Mouse (Mus musculus) embryonic facial prominence, embryonic 14.5 days (tissue): ENCODE measurements around the gene Lrrc4c. TPM values are rescaled to one million over a fixed set of nuclear protein-coding genes. Genes with fewer than 3 reads are reported as not detected.
A peak's percentile ranks its signal among the peaks of the same experiment; 100 is the strongest.

ENCODE experiments used
- ATAC-seq: fragments of 200-750 bp; cut with Nextera tagmentation; 2 replicates; pipeline ENCODE4 v1.8.0; 2017; ENCODE audit warnings: low read depth, moderate number of reproducible peaks, moderate TSS enrichment
- DNase-seq: peaks from one replicate; pipeline ENCODE4 v3.0.0-alpha.2; 2015; ENCODE audit warnings: low spot score
- H3K27ac ChIP-seq: fragments of 300-500 bp; sonication (generic); replicated peaks from 2 replicates; pipeline ENCODE4 v1.5.1; 2014; ENCODE audit warnings: low read depth, mild to moderate bottlenecking, low read length, moderate library complexity
- H3K27me3 ChIP-seq: fragments of 300-500 bp; sonication (generic); replicated peaks from 2 replicates; pipeline ENCODE4 v1.6.1; 2014; ENCODE audit warnings: low read length; ENCODE audit not compliant: control insufficient read depth, insufficient read depth
- H3K36me3 ChIP-seq: fragments of 300-500 bp; sonication (generic); 2 replicates; pipeline ENCODE4 v1.6.1; 2014; ENCODE audit warnings: low read length, mixed read lengths; ENCODE audit not compliant: control insufficient read depth, insufficient read depth
- H3K4me1 ChIP-seq: fragments of 300-500 bp; sonication (generic); 2 replicates; pipeline ENCODE4 v1.6.1; 2014; ENCODE audit warnings: antibody characterized with exemption, low read length; ENCODE audit not compliant: control insufficient read depth, insufficient read depth
- H3K4me2 ChIP-seq: fragments of 300-500 bp; sonication (generic); 2 replicates; pipeline ENCODE4 v1.6.1; 2014; ENCODE audit warnings: low read depth, mild to moderate bottlenecking, low read length, moderate library complexity, mixed read lengths
- H3K4me3 ChIP-seq: fragments of 300-500 bp; sonication (generic); 2 replicates; pipeline ENCODE4 v1.5.1; 2014; ENCODE audit warnings: low read depth, mild to moderate bottlenecking, low read length
- H3K9ac ChIP-seq: fragments of 300-500 bp; sonication (generic); 2 replicates; pipeline ENCODE4 v1.6.1; 2014; ENCODE audit warnings: low read depth, mild to moderate bottlenecking, low read length, moderate library complexity, mixed read lengths
- H3K9me3 ChIP-seq: fragments of 300-500 bp; sonication (generic); 2 replicates; pipeline ENCODE4 v1.6.1; 2016; ENCODE audit warnings: low read length; ENCODE audit not compliant: control insufficient read depth
- WGBS: fragments of 180-500 bp; shearing (Covaris S2); extraction: QIAGEN DNeasy Blood & Tissue Kit; methylation state at CpG from one replicate; pipeline ENCODE4 v1.1.7; 2014; 5-methylcytosine and 5-hydroxymethylcytosine counted together
- polyA plus RNA-seq: library from polyadenylated mRNA; unstranded; fragments of >200 nt; fragmentation: Nextera tagmentation; extraction: Ambion mirVana; gene quantifications from 2 replicates; pipeline ENCODE4 v1.2.1, GENCODE M21; 2014

Gene Lrrc4c
- polyA plus RNA-seq, 1 experiment from 2014 or later = 1.9 TPM

- Histone ChIP-seq H3K4me2 (peak overlapping the region; percentile 40; the same call in 1 of the 2 replicates), H3K27me3 (0 out of 2 replicates have a peak, but pooled peaks cover 9% of the 10 kb centered on the region), H3K9ac (no peak overlapping the region), H3K9me3 (no peaks in the 10 kb centered on the region), H3K4me1 (0 out of 2 replicates have a peak, but pooled peaks cover 3% of the 10 kb centered on the region), H3K36me3 (no peaks in the 10 kb centered on the region), H3K27ac (no peak overlapping the region), H3K4me3 (peak overlapping the region; percentile 3; the same call in 1 of the 2 replicates)
- 8% methylated on average over 8 of the region's 8 CpGs for WGBS
- ATAC-seq (no peak), DNase-seq (no peak)
These were observed 1.2 kb downstream of the Lrrc4c start for GRCm38 (mm10) chr2:96319201-96319600.

- Histone ChIP-seq H3K36me3 (no peaks in the 10 kb centered on the region), H3K27ac (no peak overlapping the region), H3K4me3 (peak overlapping the region; percentile 3; the same call in 1 of the 2 replicates), H3K9me3 (no peaks in the 10 kb centered on the region), H3K4me1 (0 out of 2 replicates have a peak, but pooled peaks cover 3% of the 10 kb centered on the region), H3K27me3 (0 out of 2 replicates have a peak, but pooled peaks cover 9% of the 10 kb centered on the region), H3K9ac (no peak overlapping the region), H3K4me2 (peak overlapping the region; percentile 40; the same call in 1 of the 2 replicates)
- WGBS = 45% methylated on average over 6 of the region's 6 CpGs
- DNase-seq (no peak), ATAC-seq (no peak)
These were observed 1.7 kb downstream of the Lrrc4c start for GRCm38 (mm10) chr2:96319649-96320048.

- no peaks in the 10 kb centered on the region for H3K9me3 ChIP-seq
- H3K4me3 ChIP-seq = no peak overlapping the region
- ATAC-seq (no peak), DNase-seq (peak; percentile 26)
- H3K27ac ChIP-seq = no peak overlapping the region
- H3K4me1 ChIP-seq = no peaks in the 10 kb centered on the region
- no peak overlapping the region for H3K9ac ChIP-seq
- H3K4me2 ChIP-seq = no peak overlapping the region
- H3K27me3 ChIP-seq = no peaks in the 10 kb centered on the region
- 45% methylated on average over 3 of the region's 3 CpGs for WGBS
- no peaks in the 10 kb centered on the region for H3K36me3 ChIP-seq
These were observed 16.7 kb downstream of the Lrrc4c start for GRCm38 (mm10) chr2:96334652-96335051.

- DNase-seq (no peak), ATAC-seq (no peak)
- Histone ChIP-seq H3K4me3 (no peak overlapping the region), H3K4me2 (no peak overlapping the region), H3K36me3 (no peaks in the 10 kb centered on the region), H3K27me3 (no peaks in the 10 kb centered on the region), H3K27ac (no peak overlapping the region), H3K4me1 (no peaks in the 10 kb centered on the region), H3K9ac (no peak overlapping the region), H3K9me3 (no peaks in the 10 kb centered on the region)
- 54% methylated on average over 1 of the region's 1 CpGs for WGBS
These were observed 19.4 kb downstream of the Lrrc4c start for GRCm38 (mm10) chr2:96337354-96337753.

- H3K9me3 ChIP-seq = no peaks in the 10 kb centered on the region
- DNase-seq = no peak
- H3K27me3 ChIP-seq = no peaks in the 10 kb centered on the region
- H3K4me2 ChIP-seq = no peak overlapping the region
- H3K4me1 ChIP-seq = no peaks in the 10 kb centered on the region
- no peaks in the 10 kb centered on the region for H3K36me3 ChIP-seq
- no peak for ATAC-seq
- H3K4me3 ChIP-seq = no peak overlapping the region
- 81% methylated on average over 1 of the region's 1 CpGs for WGBS
- no peak overlapping the region for H3K9ac ChIP-seq
- H3K27ac ChIP-seq = no peak overlapping the region
These were observed 83.3 kb downstream of the Lrrc4c start for GRCm38 (mm10) chr2:96401186-96401811.

- Histone ChIP-seq H3K4me2 (no peak overlapping the region), H3K4me3 (no peak overlapping the region), H3K27ac (no peak overlapping the region), H3K9me3 (no peaks in the 10 kb centered on the region), H3K36me3 (no peaks in the 10 kb centered on the region), H3K9ac (no peak overlapping the region), H3K4me1 (no peaks in the 10 kb centered on the region), H3K27me3 (no peaks in the 10 kb centered on the region)
- WGBS = 58% methylated on average over 2 of the region's 2 CpGs
- DNase-seq (no peak), ATAC-seq (no peak)
These were observed 84.5 kb downstream of the Lrrc4c start for GRCm38 (mm10) chr2:96402514-96402913.

GRCm38 (mm10) chr2:96406856-96407255 lies 88.9 kb downstream of the Lrrc4c start:
- DNase-seq = no peak
- Histone ChIP-seq H3K4me1 (no peaks in the 10 kb centered on the region), H3K4me2 (no peak overlapping the region), H3K9me3 (no peaks in the 10 kb centered on the region), H3K27me3 (no peaks in the 10 kb centered on the region), H3K27ac (no peak overlapping the region), H3K9ac (no peak overlapping the region), H3K36me3 (no peaks in the 10 kb centered on the region), H3K4me3 (no peak overlapping the region)
- WGBS = 85% methylated on average over 8 of the region's 8 CpGs
- ATAC-seq = no peak

- 71% methylated on average over 1 of the region's 1 CpGs for WGBS
- ATAC-seq (no peak), DNase-seq (peak; percentile 6)
- Histone ChIP-seq H3K4me2 (no peak overlapping the region), H3K9ac (no peak overlapping the region), H3K27me3 (no peaks in the 10 kb centered on the region), H3K4me3 (no peak overlapping the region), H3K9me3 (no peaks in the 10 kb centered on the region), H3K27ac (no peak overlapping the region), H3K36me3 (no peaks in the 10 kb centered on the region), H3K4me1 (no peaks in the 10 kb centered on the region)
These were observed 93.2 kb downstream of the Lrrc4c start for GRCm38 (mm10) chr2:96411182-96411581.

- 0 out of 2 replicates have a peak, but pooled peaks cover 3% of the 10 kb centered on the region for H3K9me3 ChIP-seq
- no peak overlapping the region for H3K4me2 ChIP-seq
- no peaks in the 10 kb centered on the region for H3K27me3 ChIP-seq
- ATAC-seq (no peak), DNase-seq (no peak)
- no peak overlapping the region for H3K27ac ChIP-seq
- H3K4me3 ChIP-seq = no peak overlapping the region
- H3K36me3 ChIP-seq = no peaks in the 10 kb centered on the region
- no peak overlapping the region for H3K9ac ChIP-seq
- H3K4me1 ChIP-seq = no peaks in the 10 kb centered on the region
These were observed 143.6 kb downstream of the Lrrc4c start for GRCm38 (mm10) chr2:96461566-96461965.
